Mouse (Mus musculus) hindbrain, embryonic 11.5 days (tissue): Measurements from ENCODE around the gene Psmb8. TPM values are rescaled to one million over a fixed set of nuclear protein-coding genes. Genes with fewer than 3 reads are reported as not detected.
"Not testable (repeated sequence)": the region's sequence is repeated elsewhere in the genome, so short reads cannot be mapped to it uniquely, and the experiment has no call there.

Experiments used
- ATAC-seq: fragments of 200-750 bp; cut with Nextera tagmentation; 2 replicates; pipeline ENCODE4 v1.8.0; 2017; ENCODE audit warnings: mild to moderate bottlenecking, moderate TSS enrichment, moderate library complexity; ENCODE audit not compliant: low FRiP score
- DNase-seq: peaks from one replicate; pipeline ENCODE4 v3.0.0-alpha.2; 2015; ENCODE audit warnings: low spot score
- H3K27ac ChIP-seq: fragments of 300-500 bp; sonication (generic); 2 replicates; pipeline ENCODE4 v1.5.1; 2014; ENCODE audit warnings: mild to moderate bottlenecking, low read depth, low read length
- H3K27me3 ChIP-seq: fragments of 300-500 bp; sonication (generic); 2 replicates; pipeline ENCODE4 v1.6.1; 2014; ENCODE audit warnings: mild to moderate bottlenecking, low read length, moderate library complexity, mixed read lengths; ENCODE audit not compliant: control insufficient read depth, insufficient read depth
- H3K36me3 ChIP-seq: fragments of 300-500 bp; sonication (generic); 2 replicates; pipeline ENCODE4 v1.6.1; 2014; ENCODE audit warnings: mild to moderate bottlenecking, low read length, moderate library complexity, mixed read lengths; ENCODE audit not compliant: control insufficient read depth, insufficient read depth
- H3K4me1 ChIP-seq: fragments of 300-500 bp; sonication (generic); replicated peaks from 2 replicates; pipeline ENCODE4 v1.6.1; 2014; ENCODE audit warnings: low read length, mixed read lengths; ENCODE audit not compliant: control insufficient read depth, insufficient read depth
- H3K4me2 ChIP-seq: fragments of 300-500 bp; sonication (generic); replicated peaks from 2 replicates; pipeline ENCODE4 v1.6.1; 2014; ENCODE audit warnings: mild to moderate bottlenecking, low read depth, low read length
- H3K4me3 ChIP-seq: fragments of 300-500 bp; sonication (generic); 2 replicates; pipeline ENCODE4 v1.5.1; 2014; ENCODE audit warnings: low read depth, low read length
- H3K9ac ChIP-seq: fragments of 300-500 bp; sonication (generic); 2 replicates; pipeline ENCODE4 v1.6.1; 2014; ENCODE audit warnings: low read depth, low read length
- H3K9me3 ChIP-seq: fragments of 300-500 bp; sonication (generic); 2 replicates; pipeline ENCODE4 v1.6.1; 2016; ENCODE audit warnings: low read length; ENCODE audit not compliant: control insufficient read depth
- WGBS: fragments of 180-500 bp; shearing (Covaris S2); extraction: QIAGEN DNeasy Blood & Tissue Kit; methylation state at CpG from one replicate; pipeline ENCODE4 v1.1.7; 2014; 5-methylcytosine and 5-hydroxymethylcytosine counted together
- polyA plus RNA-seq: library from polyadenylated mRNA; unstranded; fragments of >200 nt; fragmentation: Nextera tagmentation; extraction: Ambion mirVana; gene quantifications from 2 replicates; pipeline ENCODE4 v1.2.1, GENCODE M21; 2014

Gene Psmb8
- polyA plus RNA-seq, 1 experiment from 2014 or later: 1.3 TPM

GRCm38 (mm10) chr17:34225911-34226310 lies 28.4 kb downstream of the Psmb8 start:
- 98% methylated on average over 13 of the region's 23 CpGs for WGBS
- not testable (repeated sequence) for H3K9ac ChIP-seq, H3K4me2 ChIP-seq, H3K36me3 ChIP-seq, DNase-seq, H3K4me3 ChIP-seq, H3K27ac ChIP-seq, H3K9me3 ChIP-seq, H3K4me1 ChIP-seq, ATAC-seq, H3K27me3 ChIP-seq

GRCm38 (mm10) chr17:34230971-34231370 lies 33.5 kb downstream of the Psmb8 start:
- not testable (repeated sequence) for H3K27ac ChIP-seq, H3K27me3 ChIP-seq, H3K4me2 ChIP-seq, ATAC-seq, DNase-seq, H3K4me3 ChIP-seq, H3K4me1 ChIP-seq, H3K9me3 ChIP-seq, H3K36me3 ChIP-seq, H3K9ac ChIP-seq
- WGBS: 98% methylated on average over 6 of the region's 9 CpGs

- not testable (repeated sequence) for H3K27ac ChIP-seq, H3K27me3 ChIP-seq, H3K9ac ChIP-seq, ATAC-seq, H3K9me3 ChIP-seq, H3K4me2 ChIP-seq, DNase-seq, H3K36me3 ChIP-seq, H3K4me3 ChIP-seq, H3K4me1 ChIP-seq
- 87% methylated on average over 5 of the region's 7 CpGs for WGBS
Observed at GRCm38 (mm10) chr17:34232021-34232420, 34.5 kb downstream of the Psmb8 start.

GRCm38 (mm10) chr17:34234926-34235325 lies 37.4 kb downstream of the Psmb8 start:
- ATAC-seq (no peak), DNase-seq (peak; percentile 68)
- no peaks in the 10 kb centered on the region for H3K9me3 ChIP-seq
- H3K4me2 ChIP-seq: no peak overlapping the region
- no peak overlapping the region for H3K9ac ChIP-seq
- H3K27ac ChIP-seq: no peak overlapping the region
- no peaks in the 10 kb centered on the region for H3K27me3 ChIP-seq
- 55% methylated on average over 9 of the region's 9 CpGs for WGBS
- no peaks in the 10 kb centered on the region for H3K36me3 ChIP-seq
- no peaks in the 10 kb centered on the region for H3K4me1 ChIP-seq
- no peak overlapping the region for H3K4me3 ChIP-seq

GRCm38 (mm10) chr17:34236691-34237090 lies 39.2 kb downstream of the Psmb8 start:
- Histone ChIP-seq H3K27ac (no peak overlapping the region), H3K27me3 (no peaks in the 10 kb centered on the region), H3K4me2 (no peak overlapping the region), H3K9ac (no peak overlapping the region), H3K4me3 (no peak overlapping the region), H3K9me3 (no peaks in the 10 kb centered on the region), H3K36me3 (no peaks in the 10 kb centered on the region), H3K4me1 (no peaks in the 10 kb centered on the region)
- WGBS: 81% methylated on average over 5 of the region's 5 CpGs
- no peak for ATAC-seq
- DNase-seq: no peak

GRCm38 (mm10) chr17:34237741-34238140 lies 40.2 kb downstream of the Psmb8 start:
- no peaks in the 10 kb centered on the region for H3K9me3 ChIP-seq
- ATAC-seq (no peak), DNase-seq (no peak)
- no peaks in the 10 kb centered on the region for H3K36me3 ChIP-seq
- H3K4me1 ChIP-seq: no peaks in the 10 kb centered on the region
- no peak overlapping the region for H3K4me2 ChIP-seq
- no peaks in the 10 kb centered on the region for H3K27me3 ChIP-seq
- no peak overlapping the region for H3K9ac ChIP-seq
- H3K27ac ChIP-seq: no peak overlapping the region
- WGBS: 91% methylated on average over 3 of the region's 3 CpGs
- no peak overlapping the region for H3K4me3 ChIP-seq

GRCm38 (mm10) chr17:34238706-34239105 lies 41.2 kb downstream of the Psmb8 start, which contains the start of gene H2-Ob:
Gene H2-Ob, plus strand, starts transcription at chr17:34238903.
- DNase-seq (peak; percentile 19), ATAC-seq (no peak)
- no peak within 1 kb of the TSS for H3K9ac ChIP-seq

GRCm38 (mm10) chr17:34239601-34240041 lies 42.1 kb downstream of the Psmb8 start:
- WGBS: 74% methylated on average over 10 of the region's 10 CpGs
- H3K4me1 ChIP-seq: no peaks in the 10 kb centered on the region
- no peak overlapping the region for H3K9ac ChIP-seq
- no peaks in the 10 kb centered on the region for H3K36me3 ChIP-seq
- no peaks in the 10 kb centered on the region for H3K27me3 ChIP-seq
- H3K4me2 ChIP-seq: no peak overlapping the region
- H3K4me3 ChIP-seq: no peak overlapping the region
- H3K27ac ChIP-seq: no peak overlapping the region
- no peak for DNase-seq
- no peak for ATAC-seq
- no peaks in the 10 kb centered on the region for H3K9me3 ChIP-seq

More at GRCm38 (mm10) chr17:34238706-34239105, 41.2 kb downstream of the Psmb8 start, which contains the start of gene H2-Ob:
- Histone ChIP-seq H3K36me3 (no peaks in the 10 kb centered on the region), H3K27ac (no peak within 1 kb of the TSS), H3K4me3 (no peak within 1 kb of the TSS), H3K4me2 (no peak within 1 kb of the TSS), H3K27me3 (no peaks in the 10 kb centered on the region), H3K4me1 (no peaks in the 10 kb centered on the region), H3K9me3 (no peaks in the 10 kb centered on the region)
- 66% methylated on average over 3 of the region's 3 CpGs for WGBS

GRCm38 (mm10) chr17:34240366-34240765 lies 42.8 kb downstream of the Psmb8 start:
- Histone ChIP-seq H3K9ac (no peak overlapping the region), H3K36me3 (no peaks in the 10 kb centered on the region), H3K4me1 (no peaks in the 10 kb centered on the region), H3K27ac (no peak overlapping the region), H3K9me3 (no peaks in the 10 kb centered on the region), H3K27me3 (no peaks in the 10 kb centered on the region), H3K4me2 (no peak overlapping the region), H3K4me3 (no peak overlapping the region)
- DNase-seq (no peak), ATAC-seq (no peak)
- WGBS: 75% methylated on average over 3 of the region's 3 CpGs
